In genomic region chr11:72489881-72490301, GRCm38 (mm10) we compare ENCODE assay signal across 8 mouse cellular contexts. TPM values are rescaled to one million over a fixed set of nuclear protein-coding genes. Genes with fewer than 3 reads are reported as not detected.
DNase-seq lines count a peak whose midpoint lies in the region; ATAC-seq and TF ChIP-seq lines count a peak whose summit lies in the region.

Gene Spns2 (minus strand): TSS chr11:72489904.

- H3K27me3 ChIP-seq in forebrain, embryonic 12.5 days, result peaks cover 59% of the 10 kb centered on the region
- H3K27me3 ChIP-seq in heart, embryonic 16.5 days (ENCODE audit: control insufficient read depth, insufficient read depth, low read length), result peaks cover 33% of the 10 kb centered on the region
- peaks cover 53% of the 10 kb centered on the region for H3K27me3 ChIP-seq in liver, embryonic 15.5 days
- H3K27me3 ChIP-seq in neural tube, embryonic 12.5 days (replicated peaks), result peaks cover 30% of the 10 kb centered on the region
- H3K27me3 ChIP-seq in stomach, postnatal 0 days (ENCODE audit: control insufficient read depth, insufficient read depth, low read length), result no peaks in the 10 kb centered on the region

- TF ChIP-seq EP300 in stomach, postnatal 0 days (optimal IDR thresholded peaks at IDR 0.05), result no peak

- peak; percentile 68 for TF ChIP-seq CTCF in stomach, postnatal 0 days (IDR thresholded peaks at IDR 0.05; ENCODE audit: low read depth)

- H3K9ac ChIP-seq in forebrain, embryonic 12.5 days, result peak within 1 kb of the TSS; percentile 73
- H3K9ac ChIP-seq in heart, embryonic 16.5 days (ENCODE audit: low read length), result peak within 1 kb of the TSS; percentile 73
- peak within 1 kb of the TSS; percentile 45; the same call in 1 of the 2 replicates for H3K9ac ChIP-seq in liver, embryonic 15.5 days
- H3K9ac ChIP-seq in neural tube, embryonic 12.5 days, result peak within 1 kb of the TSS; percentile 84
- H3K9ac ChIP-seq in stomach, postnatal 0 days (ENCODE audit: low read length), result peak within 1 kb of the TSS; percentile 61

- peak within 1 kb of the TSS; percentile 67 for H3K4me3 ChIP-seq in forebrain, embryonic 12.5 days (replicated peaks)
- H3K4me3 ChIP-seq in heart, embryonic 16.5 days (ENCODE audit: low read length), result peak within 1 kb of the TSS; percentile 58
- peak within 1 kb of the TSS; percentile 63 for H3K4me3 ChIP-seq in liver, embryonic 15.5 days (replicated peaks)
- H3K4me3 ChIP-seq in neural tube, embryonic 12.5 days, result peak within 1 kb of the TSS; percentile 70
- H3K4me3 ChIP-seq in stomach, postnatal 0 days (ENCODE audit: low read depth, low read length), result peak within 1 kb of the TSS; percentile 50

- peak; percentile 93 for DNase-seq in 416B (ENCODE audit: low read depth)
- peak; percentile 79 for DNase-seq in brain, embryonic 18.5 days (ENCODE audit: low read depth, low spot score)
- DNase-seq in kidney, postnatal 4 days, result peak; percentile 93 to 96
- DNase-seq in stomach, postnatal 0 days (ENCODE audit: low spot score), result peak; percentile 92

- no peaks in the 10 kb centered on the region for H3K36me3 ChIP-seq in forebrain, embryonic 12.5 days (replicated peaks)
- H3K36me3 ChIP-seq in heart, embryonic 16.5 days (ENCODE audit: control insufficient read depth, insufficient read depth), result no peaks in the 10 kb centered on the region
- no peaks in the 10 kb centered on the region for H3K36me3 ChIP-seq in liver, embryonic 15.5 days (replicated peaks)
- no peaks in the 10 kb centered on the region for H3K36me3 ChIP-seq in neural tube, embryonic 12.5 days
- H3K36me3 ChIP-seq in stomach, postnatal 0 days (ENCODE audit: control insufficient read depth, insufficient read depth, low read length), result no peaks in the 10 kb centered on the region

- H3K9me3 ChIP-seq in forebrain, embryonic 12.5 days, result no peaks in the 10 kb centered on the region
- no peaks in the 10 kb centered on the region for H3K9me3 ChIP-seq in heart, embryonic 16.5 days (replicated peaks; ENCODE audit: control insufficient read depth, low read length)
- H3K9me3 ChIP-seq in liver, embryonic 15.5 days (replicated peaks), result no peaks in the 10 kb centered on the region
- no peaks in the 10 kb centered on the region for H3K9me3 ChIP-seq in neural tube, embryonic 12.5 days
- H3K9me3 ChIP-seq in stomach, postnatal 0 days (ENCODE audit: control insufficient read depth, low read length), result no peaks in the 10 kb centered on the region

- ATAC-seq in forebrain, embryonic 12.5 days (ENCODE audit: low FRiP score), result peak; percentile 94
- ATAC-seq in heart, embryonic 16.5 days (replicated peaks; ENCODE audit: extremely low read depth, insufficient read depth, low FRiP score), result peak; percentile 94
- peak; percentile 71 for ATAC-seq in liver, embryonic 15.5 days (ENCODE audit: insufficient read depth)
- ATAC-seq in neural tube, embryonic 12.5 days (ENCODE audit: low FRiP score, low read depth), result peak; percentile 88
- peak; percentile 91 for ATAC-seq in stomach, postnatal 0 days (ENCODE audit: low FRiP score, low TSS enrichment)

- peak within 1 kb of the TSS; percentile 81 for H3K27ac ChIP-seq in forebrain, embryonic 12.5 days
- H3K27ac ChIP-seq in heart, embryonic 16.5 days (ENCODE audit: low read length), result peak within 1 kb of the TSS; percentile 31; the same call in 1 of the 2 replicates
- H3K27ac ChIP-seq in liver, embryonic 15.5 days (replicated peaks), result no peak within 1 kb of the TSS
- peak within 1 kb of the TSS; percentile 68 for H3K27ac ChIP-seq in neural tube, embryonic 12.5 days
- peak within 1 kb of the TSS; percentile 56 for H3K27ac ChIP-seq in stomach, postnatal 0 days (replicated peaks)

- peak within 1 kb of the TSS; percentile 91 for H3K4me2 ChIP-seq in forebrain, embryonic 12.5 days
- H3K4me2 ChIP-seq in heart, embryonic 16.5 days (ENCODE audit: low read depth, low read length), result peak within 1 kb of the TSS; percentile 81
- H3K4me2 ChIP-seq in liver, embryonic 15.5 days, result peak within 1 kb of the TSS; percentile 90
- H3K4me2 ChIP-seq in neural tube, embryonic 12.5 days (replicated peaks), result peak within 1 kb of the TSS; percentile 87
- peak within 1 kb of the TSS; percentile 94 for H3K4me2 ChIP-seq in stomach, postnatal 0 days (replicated peaks; ENCODE audit: low read depth)

- 0% methylated on average over 41 of the region's 42 CpGs for WGBS in forebrain, embryonic 12.5 days
- whole genome bisulfite sequencing in heart, embryonic 16.5 days, result 0% methylated on average over 40 of the region's 42 CpGs
- WGBS in liver, embryonic 15.5 days (ENCODE audit: insufficient replicate concordance), result under 1% methylated on average over 42 of the region's 42 CpGs
- under 1% methylated on average over 42 of the region's 42 CpGs for WGBS in neural tube, embryonic 12.5 days
- under 1% methylated on average over 42 of the region's 42 CpGs for WGBS in stomach, postnatal 0 days

- peaks cover 23% of the 10 kb centered on the region for H3K4me1 ChIP-seq in forebrain, embryonic 12.5 days
- H3K4me1 ChIP-seq in heart, embryonic 16.5 days (ENCODE audit: control insufficient read depth, insufficient read depth, low read length), result peaks cover 13% of the 10 kb centered on the region
- H3K4me1 ChIP-seq in liver, embryonic 15.5 days (replicated peaks), result peaks cover 60% of the 10 kb centered on the region
- peaks cover 26% of the 10 kb centered on the region for H3K4me1 ChIP-seq in neural tube, embryonic 12.5 days
- peaks cover 6% of the 10 kb centered on the region; the same call in 1 of the 2 replicates for H3K4me1 ChIP-seq in stomach, postnatal 0 days (replicated peaks; ENCODE audit: control insufficient read depth, insufficient read depth)

RNA-seq across cellular contexts. Expression of gene Spns2, which starts in this region (rescaled TPM):
- polyA plus RNA-seq in forebrain, embryonic 12.5 days (2016; fragmentation: Nextera tagmentation; extraction: Ambion mirVana), result 4.9 and 5.4 TPM in 2 replicates
- polyA plus RNA-seq in heart, embryonic 16.5 days (2015; fragmentation: Nextera tagmentation; extraction: Ambion mirVana), result 1.8 and 3.6 TPM in 2 replicates
- polyA plus RNA-seq in liver, embryonic 15.5 days (2015; fragmentation: Nextera tagmentation; extraction: Ambion mirVana), result 4.1 and 5.3 TPM in 2 replicates
- polyA plus RNA-seq in neural tube, embryonic 12.5 days (2016; fragmentation: Nextera tagmentation; extraction: Ambion mirVana), result 10.1 and 13.0 TPM in 2 replicates
- 23.6 and 29.6 TPM in 2 replicates for polyA plus RNA-seq in stomach, postnatal 0 days (2015; fragmentation: Nextera tagmentation; extraction: Ambion mirVana)
